Mouse (Mus musculus): Measurements from ENCODE around the gene Tmem131.

DNA sequence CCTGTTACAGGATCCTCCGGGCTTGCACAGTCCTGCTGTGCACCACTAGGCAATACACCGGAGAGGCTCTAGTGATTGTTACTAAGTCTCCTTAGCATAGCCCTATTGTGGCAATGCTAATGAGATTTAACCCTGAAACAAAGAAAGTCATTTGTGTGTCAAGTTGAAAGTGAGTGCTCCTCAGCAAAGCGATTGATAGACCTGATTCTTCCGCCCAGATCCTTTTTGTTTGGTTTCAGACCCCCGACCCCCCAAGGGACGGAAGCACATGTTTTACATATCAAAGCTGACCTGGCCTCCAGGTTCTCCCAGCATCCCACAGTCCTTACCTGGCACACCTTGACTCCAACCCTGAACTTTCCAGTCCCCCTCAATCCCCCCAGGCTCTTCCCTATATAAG, 42.4 kb upstream of the Tmem131 start:
- TF ChIP-seq CTCF (IDR thresholded peaks at IDR 0.05; ENCODE audit: borderline replicate concordance, insufficient read depth, low read length), result no peak
- TF ChIP-seq POLR2A (IDR thresholded peaks at IDR 0.05; ENCODE audit: low read depth, low read length), result no peak
